Mouse (Mus musculus) heart, postnatal 0 days (tissue): ENCODE measurements around the gene Maml3.

Experiments
- CTCF ChIP-seq: IDR thresholded peaks from 2 replicates; pipeline ENCODE4 v1.5.1; 2016; ENCODE audit warnings: antibody characterized with exemption, control low read depth, low read depth
- EP300 ChIP-seq: IDR thresholded peaks from 2 replicates; pipeline ENCODE4 v1.6.1; 2016; ENCODE audit warnings: antibody characterized with exemption, low read depth

GRCm38 (mm10) chr3:51908437-51908990 is 196.4 kb downstream of the Maml3 start:
- no peak for TF ChIP-seq EP300
- no peak for TF ChIP-seq CTCF
